Mouse (Mus musculus) hindbrain, postnatal 0 days (tissue): ENCODE data around the gene Cryba4. TPM values are rescaled to one million over a fixed set of nuclear protein-coding genes. Genes with fewer than 3 reads are reported as not detected.
A peak's percentile ranks its signal among the peaks of the same experiment; 100 is the strongest.

Experiments used
- ATAC-seq: fragments of 200-750 bp; cut with Nextera tagmentation; 2 replicates; pipeline ENCODE4 v1.8.0; 2017; ENCODE audit warnings: mild to moderate bottlenecking, moderate TSS enrichment, moderate library complexity
- DNase-seq: peaks from one replicate; pipeline ENCODE4 v3.0.0-alpha.2; 2015; ENCODE audit warnings: low spot score
- H3K27ac ChIP-seq: fragments of 300-500 bp; sonication (generic); 2 replicates; pipeline ENCODE4 v1.5.1; 2014; ENCODE audit warnings: mild to moderate bottlenecking
- H3K27me3 ChIP-seq: fragments of 300-500 bp; sonication (generic); 2 replicates; pipeline ENCODE4 v1.6.1; 2014; ENCODE audit warnings: low read length, mixed read lengths; ENCODE audit not compliant: insufficient read depth
- H3K36me3 ChIP-seq: fragments of 300-500 bp; sonication (generic); 2 replicates; pipeline ENCODE4 v1.6.1; 2014; ENCODE audit warnings: low read length, mixed read lengths; ENCODE audit not compliant: insufficient read depth
- H3K4me1 ChIP-seq: fragments of 300-500 bp; sonication (generic); 2 replicates; pipeline ENCODE4 v1.6.1; 2014; ENCODE audit warnings: antibody characterized with exemption, low read length, mixed read lengths; ENCODE audit not compliant: insufficient read depth
- H3K4me2 ChIP-seq: fragments of 300-500 bp; sonication (generic); 2 replicates; pipeline ENCODE4 v1.6.1; 2014; ENCODE audit warnings: low read depth, mild to moderate bottlenecking, low read length, moderate library complexity, mixed read lengths
- H3K4me3 ChIP-seq: fragments of 300-500 bp; sonication (generic); 2 replicates; pipeline ENCODE4 v1.5.1; 2014; ENCODE audit warnings: low read length
- H3K9ac ChIP-seq: fragments of 300-500 bp; sonication (generic); replicated peaks from 2 replicates; pipeline ENCODE4 v1.6.1; 2014; ENCODE audit warnings: mild to moderate bottlenecking, low read length, moderate library complexity, mixed read lengths
- H3K9me3 ChIP-seq: fragments of 300-500 bp; sonication (generic); 2 replicates; pipeline ENCODE4 v1.6.1; 2016; ENCODE audit warnings: low read length, mixed read lengths
- CTCF ChIP-seq: IDR thresholded peaks from 2 replicates; pipeline ENCODE4 v1.5.1; 2016; ENCODE audit warnings: antibody characterized with exemption, control low read depth, low read depth
- WGBS: fragments of 180-500 bp; shearing (Covaris S2); extraction: QIAGEN DNeasy Blood & Tissue Kit; methylation state at CpG from one replicate; pipeline ENCODE4 v1.1.7; 2014; 5-methylcytosine and 5-hydroxymethylcytosine counted together
- polyA plus RNA-seq: library from polyadenylated mRNA; unstranded; fragments of >200 nt; fragmentation: Nextera tagmentation; extraction: Ambion mirVana; gene quantifications from 2 replicates; pipeline ENCODE4 v1.2.1, GENCODE M21; 2015
- total RNA-seq: library from RNA; depleted of rRNA; stranded (reverse); fragments of >200 nt; gene quantifications from 2 replicates; pipeline ENCODE4 v1.2.3, GENCODE M21; 2014

Cryba4 gene
- total and polyA plus RNA-seq, 2 experiments from 2014 or later = 0.26 to 2.4 TPM

GRCm38 (mm10) chr5:112216335-112216734, 36.0 kb downstream of the Cryba4 start:
- Histone ChIP-seq H3K4me3 (no peak overlapping the region), H3K27me3 (no peaks in the 10 kb centered on the region), H3K9me3 (no peaks in the 10 kb centered on the region), H3K4me1 (peaks cover 21% of the 10 kb centered on the region), H3K4me2 (no peak overlapping the region), H3K9ac (no peak overlapping the region), H3K36me3 (peaks cover 8% of the 10 kb centered on the region; the same call in 1 of the 2 replicates), H3K27ac (peak overlapping the region; percentile 49)
- ATAC-seq (no peak), DNase-seq (no peak)
- no peak for TF ChIP-seq CTCF
- 49% methylated on average over 7 of the region's 7 CpGs for WGBS

- Histone ChIP-seq H3K27ac (peak overlapping the region; percentile 49), H3K4me2 (peak overlapping the region; percentile 24; the same call in 1 of the 2 replicates), H3K4me3 (no peak overlapping the region), H3K4me1 (peaks cover 21% of the 10 kb centered on the region), H3K36me3 (peaks cover 7% of the 10 kb centered on the region; the same call in 1 of the 2 replicates), H3K9me3 (no peaks in the 10 kb centered on the region), H3K27me3 (no peaks in the 10 kb centered on the region), H3K9ac (no peak overlapping the region)
- no peak for TF ChIP-seq CTCF
- 29% methylated on average over 9 of the region's 9 CpGs for WGBS
- ATAC-seq = no peak
- DNase-seq = peak; percentile 51
Observed at GRCm38 (mm10) chr5:112215801-112216251, 36.5 kb downstream of the Cryba4 start.

GRCm38 (mm10) chr5:112215291-112215751, 37.0 kb downstream of the Cryba4 start:
- DNase-seq (peak; percentile 63), ATAC-seq (peak; percentile 16; the same call in 1 of the 2 replicates)
- 0 out of 2 replicates have a peak overlapping the region, but pooled peaks have one; percentile 3 for H3K9ac ChIP-seq
- WGBS = 9% methylated on average over 12 of the region's 12 CpGs
- peak overlapping the region; percentile 24 for H3K4me2 ChIP-seq
- H3K27ac ChIP-seq = peak overlapping the region; percentile 49
- H3K4me3 ChIP-seq = no peak overlapping the region
- H3K9me3 ChIP-seq = no peaks in the 10 kb centered on the region
- no peak for TF ChIP-seq CTCF
- peaks cover 21% of the 10 kb centered on the region for H3K4me1 ChIP-seq
- peaks cover 7% of the 10 kb centered on the region; the same call in 1 of the 2 replicates for H3K36me3 ChIP-seq
- no peaks in the 10 kb centered on the region for H3K27me3 ChIP-seq

- H3K9ac ChIP-seq = no peak overlapping the region; the same call in 1 of the 2 replicates
- peaks cover 2% of the 10 kb centered on the region; the same call in 1 of the 2 replicates for H3K36me3 ChIP-seq
- ATAC-seq (peak; percentile 25; the same call in 1 of the 2 replicates), DNase-seq (peak; percentile 92)
- no peaks in the 10 kb centered on the region for H3K27me3 ChIP-seq
- H3K27ac ChIP-seq = peak overlapping the region; percentile 68
- peak; percentile 87 for TF ChIP-seq CTCF
- H3K4me2 ChIP-seq = peak overlapping the region; percentile 24; the same call in 1 of the 2 replicates
- 4% methylated on average over 10 of the region's 10 CpGs for WGBS
- H3K4me3 ChIP-seq = no peak overlapping the region
- peaks cover 21% of the 10 kb centered on the region for H3K4me1 ChIP-seq
- no peaks in the 10 kb centered on the region for H3K9me3 ChIP-seq
Observed at GRCm38 (mm10) chr5:112214419-112214818, 37.9 kb downstream of the Cryba4 start.

- H3K36me3 ChIP-seq = no peaks in the 10 kb centered on the region
- DNase-seq = peak; percentile 74
- peak overlapping the region; percentile 68 for H3K27ac ChIP-seq
- no peak overlapping the region; the same call in 1 of the 2 replicates for H3K9ac ChIP-seq
- H3K4me3 ChIP-seq = no peak overlapping the region
- no peak for TF ChIP-seq CTCF
- peaks cover 21% of the 10 kb centered on the region for H3K4me1 ChIP-seq
- peak; percentile 54 for ATAC-seq
- H3K27me3 ChIP-seq = no peaks in the 10 kb centered on the region
- H3K9me3 ChIP-seq = no peaks in the 10 kb centered on the region
- 25% methylated on average over 19 of the region's 19 CpGs for WGBS
- peak overlapping the region; percentile 6; the same call in 1 of the 2 replicates for H3K4me2 ChIP-seq
Observed at GRCm38 (mm10) chr5:112213331-112214240, 38.7 kb downstream of the Cryba4 start.

- Histone ChIP-seq H3K4me1 (peaks cover 21% of the 10 kb centered on the region), H3K4me2 (peak overlapping the region; percentile 6; the same call in 1 of the 2 replicates), H3K9ac (no peak overlapping the region), H3K27me3 (no peaks in the 10 kb centered on the region), H3K4me3 (no peak overlapping the region), H3K36me3 (no peaks in the 10 kb centered on the region), H3K27ac (no peak overlapping the region), H3K9me3 (no peaks in the 10 kb centered on the region)
- ATAC-seq (no peak), DNase-seq (no peak)
- WGBS = 43% methylated on average over 6 of the region's 6 CpGs
- no peak for TF ChIP-seq CTCF
Observed at GRCm38 (mm10) chr5:112212711-112213264, 39.5 kb downstream of the Cryba4 start.
